Mouse (Mus musculus): ENCODE data around the gene Zdhhc11.
A peak's percentile ranks its signal among the peaks of the same experiment; 100 is the strongest.

The Zdhhc11 gene

DNA sequence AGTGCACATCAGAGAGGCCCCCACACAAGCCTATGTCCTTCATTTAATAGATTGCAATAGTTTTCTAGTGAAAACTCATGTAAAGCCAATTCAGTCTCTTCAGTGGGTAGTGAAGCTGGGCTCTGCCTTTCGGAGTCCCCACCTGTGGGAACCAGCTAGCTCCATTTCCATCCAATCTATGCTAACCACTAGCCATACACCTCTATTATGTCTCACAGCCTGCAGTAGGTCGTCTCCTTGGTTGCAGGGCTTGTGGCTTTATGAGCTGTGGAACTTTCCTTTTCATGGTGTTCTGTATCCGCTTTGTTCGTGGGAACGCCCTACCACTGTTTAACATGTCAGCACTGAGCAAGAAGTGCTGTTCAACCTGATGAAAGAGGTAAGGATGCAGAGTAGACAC lies at the start of gene Zdhhc11:
Zdhhc11 (plus strand) TSS at position 301 of the 400 bp plus-strand sequence.
- no peak for DNase-seq (ENCODE audit: low spot score in 2 of 2)

GRCm38 (mm10) chr13:73932201-73932600 lies 31.4 kb upstream of the Zdhhc11 start:
- DNase-seq (ENCODE audit: low spot score in 2 of 2) = no peak

GRCm38 (mm10) chr13:73936938-73937320 lies 26.7 kb upstream of the Zdhhc11 start:
- DNase-seq (ENCODE audit: low spot score in 2 of 2) = no peak

GRCm38 (mm10) chr13:73937321-73938176 lies 26.1 kb upstream of the Zdhhc11 start, which contains the start of the genes Trip13 and Brd9:
TSS of gene Trip13 (minus strand) at chr13:73937784.
TSS of gene Brd9 (plus strand) at chr13:73937811.
- DNase-seq (ENCODE audit: low spot score in 2 of 2) = peak; percentile 93

DNA sequence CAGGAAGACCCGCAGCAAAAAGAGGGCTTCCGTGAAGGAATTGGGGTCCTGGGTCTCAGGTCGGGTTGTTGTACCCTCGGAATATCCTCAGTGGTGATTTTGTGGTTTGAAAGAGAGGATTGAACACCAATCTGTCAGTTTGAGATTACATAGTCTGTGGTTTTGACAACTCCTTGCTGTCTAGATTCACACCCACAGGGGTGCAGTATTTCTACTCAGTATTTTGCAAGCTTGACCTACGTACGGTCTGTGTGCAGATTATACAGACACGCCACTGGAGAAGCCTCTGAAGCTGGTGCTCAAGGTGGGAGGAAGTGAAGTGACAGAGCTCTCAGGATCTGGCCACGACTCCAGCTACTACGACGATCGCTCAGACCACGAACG lies 25.5 kb upstream of the Zdhhc11 start:
- no peak for DNase-seq (ENCODE audit: low spot score in 2 of 2)

DNA sequence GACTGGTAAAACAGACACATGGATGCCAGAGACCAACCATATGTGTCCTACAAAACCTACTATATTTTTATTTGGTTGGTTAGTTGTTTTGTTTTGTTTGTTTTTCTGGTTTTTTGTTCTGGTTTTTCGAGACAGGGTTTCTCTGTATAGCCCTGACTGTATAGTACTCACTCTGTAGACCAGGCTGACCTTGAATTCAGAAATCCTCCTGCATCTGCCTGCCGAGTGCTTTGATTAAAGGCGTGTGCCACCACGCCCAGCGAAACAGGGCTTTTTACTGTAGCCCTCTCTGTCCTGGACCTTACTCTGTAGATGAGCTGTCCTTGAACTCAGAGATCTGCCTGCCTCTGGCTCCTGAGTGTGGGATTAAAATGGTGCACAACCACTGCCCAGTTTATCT lies 24.6 kb upstream of the Zdhhc11 start:
- no peak for DNase-seq (ENCODE audit: low spot score in 2 of 2)

DNA sequence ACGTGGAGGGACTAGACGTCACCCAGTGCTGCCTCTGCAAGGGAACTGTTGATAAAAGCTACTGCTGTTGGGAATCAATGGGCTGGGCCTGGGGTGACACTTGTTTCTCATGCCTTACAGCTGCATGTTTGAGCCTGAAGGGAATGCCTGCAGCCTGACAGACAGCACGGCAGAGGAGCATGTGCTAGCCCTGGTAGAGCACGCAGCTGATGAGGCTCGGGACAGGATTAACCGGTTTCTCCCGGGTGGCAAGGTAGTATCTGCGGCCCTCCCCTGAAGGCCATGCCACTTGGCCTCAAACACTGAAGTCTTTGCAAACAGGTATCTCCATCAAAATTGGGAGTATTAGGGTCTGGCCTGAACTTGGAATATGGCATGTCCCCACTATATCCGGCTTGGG lies 19.0 kb upstream of the Zdhhc11 start:
- peak; percentile 36 to 64 for DNase-seq (ENCODE audit: low spot score in 2 of 2)

GRCm38 (mm10) chr13:73953551-73954130 lies 10.0 kb upstream of the Zdhhc11 start:
- no peak for DNase-seq (ENCODE audit: low spot score in 2 of 2)

DNA sequence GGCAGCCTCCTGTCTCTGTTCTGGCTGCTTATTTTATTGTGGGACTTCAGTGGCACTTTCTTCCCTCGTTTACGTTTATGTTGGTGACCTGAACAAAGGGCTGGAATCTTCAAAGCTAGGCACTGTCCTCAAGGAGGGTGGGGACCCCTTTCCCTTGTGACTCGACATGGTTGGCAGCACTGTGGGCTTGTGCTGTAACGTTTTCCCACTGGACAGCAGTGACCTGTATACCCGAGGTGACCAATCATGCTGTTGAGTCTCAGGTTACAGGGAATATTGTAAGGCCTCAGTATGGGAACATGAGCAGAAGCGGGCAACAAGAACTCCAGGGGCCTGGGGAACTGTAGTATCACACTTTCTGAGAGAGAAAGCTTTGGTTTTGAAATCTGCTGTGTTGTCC lies 9.0 kb upstream of the Zdhhc11 start:
- DNase-seq (ENCODE audit: low spot score in 2 of 2) = no peak

DNA sequence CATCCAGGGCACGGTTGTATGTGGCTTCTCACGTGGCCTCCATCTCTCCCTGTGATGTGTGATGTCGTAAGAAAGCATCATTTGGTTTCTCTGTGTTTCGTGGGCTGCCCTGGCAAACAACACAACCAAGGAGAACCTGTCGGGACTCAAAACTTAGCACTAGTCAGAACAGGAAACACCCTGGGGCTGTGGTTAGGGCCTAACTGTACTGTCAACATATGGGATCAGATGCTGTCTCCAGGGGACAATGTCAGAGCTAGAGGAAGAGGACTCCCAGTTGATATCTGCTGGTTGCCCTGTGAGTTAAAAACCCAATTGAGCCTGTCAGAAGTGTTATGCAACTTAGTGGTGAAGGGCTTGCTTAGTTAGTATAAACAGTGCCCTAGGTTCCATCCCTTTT lies 8.1 kb upstream of the Zdhhc11 start:
- DNase-seq (ENCODE audit: low spot score in 2 of 2) = no peak

DNA sequence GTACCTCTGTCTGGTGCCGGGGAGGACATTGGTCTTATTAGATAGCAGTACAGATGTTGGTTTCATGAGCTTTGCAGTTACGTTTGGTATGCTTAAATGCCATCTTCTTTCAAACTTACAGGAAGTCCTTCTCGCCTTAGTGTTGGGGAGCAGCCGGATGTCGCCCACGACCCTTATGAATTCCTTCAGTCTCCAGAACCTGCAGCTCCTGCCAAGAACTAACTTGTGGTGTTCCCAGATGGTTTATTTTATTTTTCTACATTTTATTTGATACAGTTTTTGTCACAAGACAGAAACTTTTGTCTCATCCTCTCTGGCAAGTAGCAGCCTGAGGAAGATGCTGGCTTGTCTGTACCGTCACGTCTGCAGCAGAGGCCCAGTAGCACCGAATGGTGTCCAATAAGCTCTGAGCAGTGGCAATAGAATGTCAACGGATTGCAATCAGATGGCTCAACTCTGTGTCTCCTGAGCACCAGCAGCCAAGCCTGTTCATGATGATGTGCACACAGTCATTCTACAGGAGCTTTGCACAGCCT lies 3.5 kb upstream of the Zdhhc11 start:
- DNase-seq (ENCODE audit: low spot score in 2 of 2) = no peak

DNA sequence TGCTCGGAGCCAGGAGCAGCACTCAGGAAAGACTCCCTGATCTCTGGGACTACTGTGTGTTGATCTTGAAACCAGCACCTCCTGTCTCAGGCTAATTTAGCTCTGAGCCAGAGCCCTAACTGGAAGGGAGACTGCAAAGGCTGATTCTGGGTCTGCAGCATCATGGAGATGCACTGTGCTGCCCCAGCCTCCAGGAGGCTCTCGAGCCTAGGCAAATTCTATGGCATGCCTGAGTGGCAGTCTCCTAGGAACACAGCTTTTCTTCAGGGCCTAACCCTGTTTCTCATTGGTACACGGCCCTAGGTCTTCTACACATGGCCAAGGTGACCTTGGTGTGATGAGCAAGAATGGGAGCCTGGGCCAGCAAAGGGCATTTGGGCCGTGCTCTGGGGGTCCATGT lies 2.5 kb upstream of the Zdhhc11 start:
- DNase-seq (ENCODE audit: low spot score in 2 of 2) = no peak

GRCm38 (mm10) chr13:73970545-73971448 lies 7.1 kb downstream of the Zdhhc11 start:
- DNase-seq (ENCODE audit: low spot score in 2 of 2) = peak; percentile 67 to 83

DNA sequence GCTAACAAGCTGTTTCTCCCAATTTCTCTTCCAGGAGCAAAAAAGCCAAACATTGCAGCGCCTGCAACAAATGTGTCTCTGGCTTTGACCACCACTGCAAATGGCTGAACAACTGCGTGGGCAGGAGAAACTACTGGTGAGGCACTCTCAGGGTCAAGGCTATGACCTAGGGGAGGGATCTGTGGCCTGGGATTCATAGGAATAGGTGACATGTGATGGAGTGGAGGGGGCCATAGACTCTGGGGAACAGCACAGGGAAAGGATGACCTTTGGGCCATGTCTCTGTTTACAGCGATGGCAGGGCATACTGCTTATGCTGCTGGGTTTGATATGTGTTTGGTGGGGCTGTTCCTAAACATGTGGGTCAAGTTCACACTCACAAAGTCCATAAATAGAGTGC lies 10.9 kb downstream of the Zdhhc11 start:
- no peak for DNase-seq (ENCODE audit: low spot score in 2 of 2)

- no peak for DNase-seq (ENCODE audit: low spot score in 2 of 2)
Observed at GRCm38 (mm10) chr13:73976935-73977334, 13.3 kb downstream of the Zdhhc11 start.

GRCm38 (mm10) chr13:73990325-73990724 lies 26.7 kb downstream of the Zdhhc11 start:
- DNase-seq (ENCODE audit: low spot score in 2 of 2) = no peak

GRCm38 (mm10) chr13:73990761-73991160 lies 27.1 kb downstream of the Zdhhc11 start:
- no peak for DNase-seq (ENCODE audit: low spot score in 2 of 2)

- DNase-seq (ENCODE audit: low spot score in 2 of 2) = no peak
Observed at GRCm38 (mm10) chr13:73991267-73991666, 27.6 kb downstream of the Zdhhc11 start.

- no peak for DNase-seq (ENCODE audit: low spot score in 2 of 2)
Observed at GRCm38 (mm10) chr13:73996456-73996855, 32.8 kb downstream of the Zdhhc11 start.

- DNase-seq (ENCODE audit: low spot score in 2 of 2) = no peak
Observed at GRCm38 (mm10) chr13:74000519-74000918, 36.9 kb downstream of the Zdhhc11 start.

GRCm38 (mm10) chr13:74000961-74001360 lies 37.3 kb downstream of the Zdhhc11 start:
- DNase-seq (ENCODE audit: low spot score in 2 of 2) = no peak

DNA sequence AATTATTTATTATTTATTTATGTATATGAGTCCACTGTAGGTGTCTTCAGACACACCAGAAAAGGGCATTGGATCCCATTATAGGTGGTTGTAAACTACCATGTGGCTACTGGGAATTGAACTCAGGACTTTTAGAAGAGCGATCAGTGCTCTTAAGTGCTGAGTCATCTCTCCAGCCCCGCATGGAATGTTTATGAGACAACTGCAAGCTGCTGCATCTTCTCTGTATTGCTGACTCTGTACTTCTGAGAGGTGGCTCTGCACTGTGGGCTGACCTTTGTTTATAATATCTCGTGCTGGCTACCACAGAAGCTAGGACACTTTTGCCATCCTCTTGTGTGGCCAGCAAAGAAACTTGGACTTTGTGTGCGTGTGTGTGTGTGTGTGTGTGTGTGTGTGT lies 37.8 kb downstream of the Zdhhc11 start:
- DNase-seq (ENCODE audit: low spot score in 2 of 2) = no peak

Measured in urinary bladder, postnatal 36 days (tissue).